Comparison of ENCODE assay signal across 22 mouse cellular contexts in the genomic region with DNA sequence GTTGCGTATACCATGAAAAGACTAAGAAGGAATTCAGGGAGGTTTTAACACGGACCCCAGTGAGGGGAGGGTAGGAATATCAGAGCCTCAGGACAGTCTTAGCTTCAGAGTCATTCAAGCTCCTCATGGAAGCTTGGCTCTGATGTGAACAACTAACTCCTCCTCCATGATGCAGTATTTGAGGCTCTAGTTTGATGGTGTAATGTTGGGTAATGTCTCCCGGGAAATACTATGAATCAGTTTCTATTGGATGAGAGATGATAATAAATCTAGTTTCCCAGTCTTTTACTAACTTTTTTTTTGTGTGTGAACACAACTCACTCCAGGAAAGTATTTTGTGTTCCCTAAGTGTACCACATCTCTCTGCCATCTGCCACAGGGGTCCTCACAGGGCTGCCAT. TPM values are rescaled to one million over a fixed set of nuclear protein-coding genes. Genes with fewer than 3 reads are reported as not detected.
DNase-seq lines count a peak whose midpoint lies in the region; ATAC-seq lines count a peak whose summit lies in the region.
"Had no signal": no experiment of that assay in that cellular context is flagged by ENCODE, and none has a peak within 500 bp of the region (broad histone marks: within the 10 kb centered on the region; RNA-seq: fewer than 3 reads in every experiment).

No protein-coding gene starts in this region.

- H3K4me3 ChIP-seq in embryonic facial prominence, embryonic 10.5 days: no peak overlapping the region
- H3K4me3 ChIP-seq in hindbrain, embryonic 11.5 days (ENCODE audit: low read depth, low read length): no peak overlapping the region
- H3K4me3 ChIP-seq: embryonic facial prominence, embryonic 13.5 days; embryonic facial prominence, embryonic 15.5 days; erythroblast, embryonic 14.5 days; forebrain, embryonic 13.5 days; forebrain, embryonic 15.5 days had no signal

- peaks cover 8% of the 10 kb centered on the region for H3K27me3 ChIP-seq in embryonic facial prominence, embryonic 10.5 days (replicated peaks; ENCODE audit: low read depth, poor library complexity, severe bottlenecking)
- no peaks in the 10 kb centered on the region for H3K27me3 ChIP-seq in hindbrain, embryonic 11.5 days (ENCODE audit: control insufficient read depth, insufficient read depth, low read length)
- H3K27me3 ChIP-seq: CH12.LX; embryonic facial prominence, embryonic 13.5 days; embryonic facial prominence, embryonic 15.5 days; forebrain, embryonic 15.5 days had no signal

- ATAC-seq in hindbrain, embryonic 11.5 days (ENCODE audit: low FRiP score): no peak
- ATAC-seq: CD4-positive, CD25-positive, alpha-beta regulatory T cell, adult 4 months; forebrain, embryonic 13.5 days; forebrain, embryonic 15.5 days; forebrain, postnatal 0 days had no signal

- no peaks in the 10 kb centered on the region for H3K4me1 ChIP-seq in embryonic facial prominence, embryonic 10.5 days
- no peaks in the 10 kb centered on the region for H3K4me1 ChIP-seq in hindbrain, embryonic 11.5 days (replicated peaks; ENCODE audit: control insufficient read depth, insufficient read depth, low read length)
- H3K4me1 ChIP-seq: embryonic facial prominence, embryonic 13.5 days; embryonic facial prominence, embryonic 15.5 days; forebrain, embryonic 13.5 days; forebrain, embryonic 15.5 days had no signal

- no peak overlapping the region for H3K27ac ChIP-seq in embryonic facial prominence, embryonic 10.5 days (replicated peaks)
- no peak overlapping the region for H3K27ac ChIP-seq in hindbrain, embryonic 11.5 days (ENCODE audit: low read depth, low read length)
- H3K27ac ChIP-seq: embryonic facial prominence, embryonic 13.5 days; embryonic facial prominence, embryonic 15.5 days; forebrain, embryonic 13.5 days; forebrain, embryonic 15.5 days had no signal

- H3K36me3 ChIP-seq in embryonic facial prominence, embryonic 10.5 days (replicated peaks): no peaks in the 10 kb centered on the region
- no peaks in the 10 kb centered on the region for H3K36me3 ChIP-seq in hindbrain, embryonic 11.5 days (ENCODE audit: control insufficient read depth, insufficient read depth, low read length)
- H3K36me3 ChIP-seq: embryonic facial prominence, embryonic 13.5 days; embryonic facial prominence, embryonic 15.5 days; forebrain, embryonic 15.5 days; G1E had no signal

- no peaks in the 10 kb centered on the region for H3K9me3 ChIP-seq in embryonic facial prominence, embryonic 10.5 days
- no peaks in the 10 kb centered on the region for H3K9me3 ChIP-seq in hindbrain, embryonic 11.5 days (ENCODE audit: control insufficient read depth, low read length)
- H3K9me3 ChIP-seq: embryonic facial prominence, embryonic 13.5 days; embryonic facial prominence, embryonic 15.5 days; forebrain, embryonic 13.5 days; forebrain, embryonic 15.5 days; G1E had no signal

- peak; percentile 76 for DNase-seq in NIH3T3 (ENCODE audit: low read depth)
- DNase-seq in fibroblast of lung, adult 2 months (ENCODE audit: low read depth): peak; percentile 16
- no peak for DNase-seq in embryonic facial prominence, embryonic 10.5 days (ENCODE audit: low spot score)
- DNase-seq in kidney, adult 11 months: no peak
- DNase-seq in hindbrain, embryonic 11.5 days (ENCODE audit: low spot score): no peak
- DNase-seq: adrenal gland, adult 8-10 months; adrenal gland, postnatal 36 days; B cell, adult 2 months; cerebellum, adult 11-12 months; cerebellum, adult 2 months; cerebellum, adult 9-10 months; cerebellum, postnatal 10 days; cerebellum, postnatal 25 days; forebrain, postnatal 0 days had no signal

- no peak overlapping the region for H3K4me2 ChIP-seq in hindbrain, embryonic 11.5 days (replicated peaks; ENCODE audit: low read depth, low read length)
- H3K4me2 ChIP-seq: embryonic facial prominence, embryonic 13.5 days; embryonic facial prominence, embryonic 15.5 days; forebrain, embryonic 13.5 days; forebrain, embryonic 15.5 days had no signal

- WGBS in embryonic facial prominence, embryonic 10.5 days: 91% methylated on average over 3 of the region's 3 CpGs
- WGBS in hindbrain, embryonic 11.5 days: 92% methylated on average over 3 of the region's 3 CpGs

- H3K9ac ChIP-seq in hindbrain, embryonic 11.5 days (ENCODE audit: low read depth, low read length): no peak overlapping the region
- H3K9ac ChIP-seq: embryonic facial prominence, embryonic 13.5 days; embryonic facial prominence, embryonic 15.5 days; forebrain, embryonic 13.5 days; forebrain, embryonic 15.5 days; forebrain, postnatal 0 days had no signal

RNA-seq across cellular contexts. Expression of a gene that starts 11.9 kb away (rescaled TPM):
- 48.0 and 48.5 TPM in 2 replicates for polyA plus RNA-seq in embryonic facial prominence, embryonic 10.5 days (2016; fragmentation: Nextera tagmentation; extraction: Ambion mirVana)
- polyA plus RNA-seq in hindbrain, embryonic 11.5 days (2014; fragmentation: Nextera tagmentation; extraction: Ambion mirVana): 51.0 and 54.2 TPM in 2 replicates

Comparison
In these comparisons a context has a peak if more than half of its experiments do, and no peak if none do; other contexts are left out.
1. DNase-seq: peak in NIH3T3 (single experiment) and fibroblast of lung, adult 2 months (single experiment); none in embryonic facial prominence, embryonic 10.5 days (single experiment), kidney, adult 11 months (single experiment) and hindbrain, embryonic 11.5 days (single experiment).